8 mouse cellular contexts compared by ENCODE assay signal in genomic region chr9:21149654-21150419, GRCm38 (mm10). TPM values are rescaled to one million over a fixed set of nuclear protein-coding genes. Genes with fewer than 3 reads are reported as not detected.
DNase-seq lines count a peak whose midpoint lies in the region; ATAC-seq and TF ChIP-seq lines count a peak whose summit lies in the region.

Cdc37 (minus strand) TSS chr9:21149982.

- H3K9ac ChIP-seq in embryonic facial prominence, embryonic 14.5 days (ENCODE audit: low read depth, low read length), result peak within 1 kb of the TSS; percentile 88
- H3K9ac ChIP-seq in limb, embryonic 14.5 days (ENCODE audit: low read depth, low read length, severe bottlenecking), result peak within 1 kb of the TSS; percentile 72
- H3K9ac ChIP-seq in midbrain, postnatal 0 days (replicated peaks; ENCODE audit: low read length, poor library complexity, severe bottlenecking), result peak within 1 kb of the TSS; percentile 74

- H3K4me1 ChIP-seq in embryonic facial prominence, embryonic 14.5 days (ENCODE audit: control insufficient read depth, insufficient read depth, low read length), result peaks cover 30% of the 10 kb centered on the region
- peaks cover 28% of the 10 kb centered on the region for H3K4me1 ChIP-seq in limb, embryonic 14.5 days (ENCODE audit: control insufficient read depth, insufficient read depth, low read length)
- H3K4me1 ChIP-seq in midbrain, postnatal 0 days (ENCODE audit: insufficient read depth, low read length), result peaks cover 13% of the 10 kb centered on the region; the same call in 1 of the 2 replicates

- ATAC-seq in embryonic facial prominence, embryonic 14.5 days (ENCODE audit: low read depth), result peak; percentile 96
- ATAC-seq in limb, embryonic 14.5 days (ENCODE audit: low FRiP score, low read depth), result peak; percentile 95
- peak; percentile 97 for ATAC-seq in midbrain, postnatal 0 days (ENCODE audit: low FRiP score)

- DNase-seq in 3T3-L1 (ENCODE audit: low read depth, low spot score), result peak; percentile 91
- DNase-seq in adrenal gland, postnatal 4 days (ENCODE audit: low spot score in 2 of 2), result peak; percentile 78 to 80
- peak; percentile 96 for DNase-seq in embryonic facial prominence, embryonic 14.5 days (ENCODE audit: low spot score)
- DNase-seq in heart, adult 8-10 months (ENCODE audit: low spot score), result peak; percentile 90
- peak; percentile 95 for DNase-seq in kidney, adult 9 months
- DNase-seq in limb, embryonic 14.5 days (ENCODE audit: low spot score), result peak; percentile 93
- peak; percentile 95 for DNase-seq in midbrain, postnatal 0 days (ENCODE audit: low spot score)
- DNase-seq in spleen, postnatal 14 days (ENCODE audit: low spot score in 2 of 2), result peak; percentile 80 to 89

- peak within 1 kb of the TSS; percentile 87 for H3K4me2 ChIP-seq in embryonic facial prominence, embryonic 14.5 days (ENCODE audit: low read depth, low read length)
- H3K4me2 ChIP-seq in limb, embryonic 14.5 days (replicated peaks; ENCODE audit: low read depth, low read length, severe bottlenecking), result peak within 1 kb of the TSS; percentile 60
- H3K4me2 ChIP-seq in midbrain, postnatal 0 days (ENCODE audit: low read depth, low read length, poor library complexity, severe bottlenecking), result peak within 1 kb of the TSS; percentile 86

- H3K27ac ChIP-seq in embryonic facial prominence, embryonic 14.5 days (replicated peaks; ENCODE audit: low read depth, low read length), result peak within 1 kb of the TSS; percentile 79
- peak within 1 kb of the TSS; percentile 68; the same call in 1 of the 2 replicates for H3K27ac ChIP-seq in limb, embryonic 14.5 days (replicated peaks; ENCODE audit: low read depth, low read length)
- H3K27ac ChIP-seq in midbrain, postnatal 0 days (ENCODE audit: low read depth, low read length), result peak within 1 kb of the TSS; percentile 77

- peak; percentile 8; the same call in 1 of the 2 replicates for TF ChIP-seq CTCF in midbrain, postnatal 0 days (IDR thresholded peaks at IDR 0.05)

- no peaks in the 10 kb centered on the region for H3K27me3 ChIP-seq in embryonic facial prominence, embryonic 14.5 days (replicated peaks; ENCODE audit: control insufficient read depth, insufficient read depth, low read length)
- no peaks in the 10 kb centered on the region for H3K27me3 ChIP-seq in limb, embryonic 14.5 days (ENCODE audit: control insufficient read depth, insufficient read depth, low read length)
- H3K27me3 ChIP-seq in midbrain, postnatal 0 days (ENCODE audit: insufficient read depth, low read length), result peaks cover 4% of the 10 kb centered on the region; the same call in 1 of the 2 replicates

- H3K4me3 ChIP-seq in embryonic facial prominence, embryonic 14.5 days (ENCODE audit: low read depth, low read length), result peak within 1 kb of the TSS; percentile 78
- peak within 1 kb of the TSS; percentile 74 for H3K4me3 ChIP-seq in limb, embryonic 14.5 days (replicated peaks; ENCODE audit: low read length)
- H3K4me3 ChIP-seq in midbrain, postnatal 0 days (ENCODE audit: low read depth, low read length), result peak within 1 kb of the TSS; percentile 77

- peak; percentile 88; the same call in 1 of the 2 replicates for TF ChIP-seq POLR2A in limb, embryonic 14.5 days (IDR thresholded peaks at IDR 0.05; ENCODE audit: borderline replicate concordance, extremely low read depth, insufficient read depth, insufficient read length)

- H3K9me3 ChIP-seq in embryonic facial prominence, embryonic 14.5 days (ENCODE audit: control insufficient read depth, low read length), result no peaks in the 10 kb centered on the region
- H3K9me3 ChIP-seq in limb, embryonic 14.5 days (ENCODE audit: control insufficient read depth, low read length), result no peaks in the 10 kb centered on the region
- H3K9me3 ChIP-seq in midbrain, postnatal 0 days (ENCODE audit: low read length), result no peaks in the 10 kb centered on the region

- H3K36me3 ChIP-seq in embryonic facial prominence, embryonic 14.5 days (ENCODE audit: control insufficient read depth, insufficient read depth, low read length), result peaks cover 16% of the 10 kb centered on the region
- peaks cover 22% of the 10 kb centered on the region for H3K36me3 ChIP-seq in limb, embryonic 14.5 days (ENCODE audit: control insufficient read depth, insufficient read depth, low read length)
- H3K36me3 ChIP-seq in midbrain, postnatal 0 days (ENCODE audit: insufficient read depth, low read length), result peaks cover 5% of the 10 kb centered on the region; the same call in 1 of the 2 replicates

- WGBS in embryonic facial prominence, embryonic 14.5 days, result 5% methylated on average over 43 of the region's 56 CpGs
- WGBS in limb, embryonic 14.5 days, result 5% methylated on average over 49 of the region's 56 CpGs
- WGBS in midbrain, postnatal 0 days, result 4% methylated on average over 56 of the region's 56 CpGs

RNA-seq across cellular contexts. Expression of gene Cdc37, which starts in this region (rescaled TPM):
- 100 to 1,000 TPM; 174 to 190 TPM for total RNA-seq in adrenal gland, postnatal 4 days (2021)
- polyA plus RNA-seq in embryonic facial prominence, embryonic 14.5 days (2014; fragmentation: Nextera tagmentation; extraction: Ambion mirVana), result 259 and 298 TPM in 2 replicates
- 100 to 1,000 TPM; 138 to 170 (median 157) TPM for total RNA-seq in heart, adult 8-10 months (2022)
- 145 and 257 TPM in 2 replicates for polyA plus RNA-seq in limb, embryonic 14.5 days (2012; rRNA removed)
- 292 and 299 TPM in 2 replicates for polyA plus RNA-seq in limb, embryonic 14.5 days (2014; fragmentation: Nextera tagmentation; extraction: Ambion mirVana)
- total RNA-seq in midbrain, postnatal 0 days (2014; rRNA removed), result 29.0 and 37.7 TPM in 2 replicates
- 179 and 186 TPM in 2 replicates for polyA plus RNA-seq in midbrain, postnatal 0 days (2015; fragmentation: Nextera tagmentation; extraction: Ambion mirVana)

Comparison
In these comparisons a context has a peak if more than half of its experiments do, and no peak if none do; other contexts are left out.
1. Peak in every context shown above with its lines: DNase-seq, ATAC-seq, H3K4me3 ChIP-seq and H3K27ac ChIP-seq.